Mouse (Mus musculus): ENCODE data around the gene Slc17a5. TPM values are rescaled to one million over a fixed set of nuclear protein-coding genes. Genes with fewer than 3 reads are reported as not detected.

Slc17a5 gene
- polyA plus RNA-seq, 1 experiment from 2014 or later = 12.2 TPM

DNA sequence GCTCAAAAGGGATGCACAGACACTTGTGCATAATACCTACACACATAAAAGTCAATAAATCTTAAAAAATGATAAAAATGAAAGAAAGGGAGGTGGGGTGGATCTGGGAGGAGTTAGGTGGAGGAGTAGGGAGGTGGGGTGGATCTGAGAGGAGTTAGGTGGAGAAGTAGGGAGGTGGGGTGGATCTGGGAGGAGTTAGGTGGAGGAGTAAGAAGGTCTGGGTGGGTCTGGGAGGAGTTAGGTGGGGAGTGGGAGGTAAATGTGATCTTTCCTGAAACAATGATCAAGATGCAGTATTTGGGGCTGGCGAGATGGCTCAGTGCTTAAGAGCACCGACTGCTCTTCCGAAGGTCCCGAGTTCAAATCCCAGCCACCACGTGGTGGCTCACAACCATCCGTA, 82.6 kb downstream of the Slc17a5 start:
- Histone ChIP-seq H3K4me1 (ENCODE audit: insufficient read depth) (no peaks in the 10 kb centered on the region), H3K27ac (ENCODE audit: low read depth) (no peak overlapping the region), H3K27me3 (ENCODE audit: insufficient read depth, low read length) (no peaks in the 10 kb centered on the region), H3K4me3 (ENCODE audit: low read depth, low read length) (no peak overlapping the region), H3K36me3 (ENCODE audit: insufficient read depth) (no peaks in the 10 kb centered on the region), H3K9me3 (ENCODE audit: low read depth, low read length) (no peaks in the 10 kb centered on the region), H3K9ac (no peak overlapping the region), H3K4me2 (no peak overlapping the region)
- DNase-seq (no peak), ATAC-seq (ENCODE audit: insufficient read depth) (no peak)
- TF ChIP-seq CTCF (IDR thresholded peaks at IDR 0.05; ENCODE audit: low read depth) = no peak
- 86% methylated on average over 6 of the region's 6 CpGs for WGBS

DNA sequence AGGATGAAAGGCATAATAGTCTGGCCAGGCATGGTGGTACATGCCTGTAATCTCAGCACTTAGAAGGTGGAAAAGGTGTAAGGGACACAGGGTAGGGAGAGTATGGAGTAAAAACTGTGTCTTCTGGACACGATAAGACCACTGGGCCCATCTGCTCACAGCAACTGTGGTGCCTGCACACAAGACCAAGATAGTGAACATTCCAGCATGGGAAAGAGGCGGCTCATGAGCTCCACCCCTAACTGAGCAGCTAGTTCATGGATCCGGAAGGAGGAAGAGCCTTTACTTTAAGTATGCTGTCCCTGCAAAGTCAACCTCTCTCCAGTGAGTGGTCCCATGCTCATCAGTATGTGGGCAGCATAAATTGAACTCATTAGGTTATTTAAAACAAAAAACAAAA, 83.2 kb downstream of the Slc17a5 start:
- no peak overlapping the region for H3K9ac ChIP-seq
- H3K36me3 ChIP-seq (ENCODE audit: insufficient read depth) = no peaks in the 10 kb centered on the region
- H3K4me3 ChIP-seq (ENCODE audit: low read depth, low read length) = no peak overlapping the region
- DNase-seq = no peak
- no peak for ATAC-seq (ENCODE audit: insufficient read depth)
- H3K4me2 ChIP-seq = no peak overlapping the region
- H3K27ac ChIP-seq (ENCODE audit: low read depth) = no peak overlapping the region
- no peaks in the 10 kb centered on the region for H3K4me1 ChIP-seq (ENCODE audit: insufficient read depth)
- 62% methylated on average over 3 of the region's 3 CpGs for WGBS
- H3K27me3 ChIP-seq (ENCODE audit: insufficient read depth, low read length) = no peaks in the 10 kb centered on the region
- no peak for TF ChIP-seq CTCF (IDR thresholded peaks at IDR 0.05; ENCODE audit: low read depth)
- no peaks in the 10 kb centered on the region for H3K9me3 ChIP-seq (ENCODE audit: low read depth, low read length)

- DNase-seq = no peak
- Histone ChIP-seq H3K27me3 (ENCODE audit: insufficient read depth, low read length) (no peaks in the 10 kb centered on the region), H3K4me1 (ENCODE audit: insufficient read depth) (no peaks in the 10 kb centered on the region), H3K9me3 (ENCODE audit: low read depth, low read length) (no peaks in the 10 kb centered on the region), H3K27ac (ENCODE audit: low read depth) (no peak overlapping the region), H3K9ac (no peak overlapping the region), H3K36me3 (ENCODE audit: insufficient read depth) (no peaks in the 10 kb centered on the region), H3K4me3 (ENCODE audit: low read depth, low read length) (no peak overlapping the region), H3K4me2 (no peak overlapping the region)
- ATAC-seq (ENCODE audit: insufficient read depth) = no peak
- no peak for TF ChIP-seq CTCF (IDR thresholded peaks at IDR 0.05; ENCODE audit: low read depth)
- 78% methylated on average over 4 of the region's 4 CpGs for WGBS
Measured at GRCm38 (mm10) chr9:78504133-78504532, 83.7 kb downstream of the Slc17a5 start.

DNA sequence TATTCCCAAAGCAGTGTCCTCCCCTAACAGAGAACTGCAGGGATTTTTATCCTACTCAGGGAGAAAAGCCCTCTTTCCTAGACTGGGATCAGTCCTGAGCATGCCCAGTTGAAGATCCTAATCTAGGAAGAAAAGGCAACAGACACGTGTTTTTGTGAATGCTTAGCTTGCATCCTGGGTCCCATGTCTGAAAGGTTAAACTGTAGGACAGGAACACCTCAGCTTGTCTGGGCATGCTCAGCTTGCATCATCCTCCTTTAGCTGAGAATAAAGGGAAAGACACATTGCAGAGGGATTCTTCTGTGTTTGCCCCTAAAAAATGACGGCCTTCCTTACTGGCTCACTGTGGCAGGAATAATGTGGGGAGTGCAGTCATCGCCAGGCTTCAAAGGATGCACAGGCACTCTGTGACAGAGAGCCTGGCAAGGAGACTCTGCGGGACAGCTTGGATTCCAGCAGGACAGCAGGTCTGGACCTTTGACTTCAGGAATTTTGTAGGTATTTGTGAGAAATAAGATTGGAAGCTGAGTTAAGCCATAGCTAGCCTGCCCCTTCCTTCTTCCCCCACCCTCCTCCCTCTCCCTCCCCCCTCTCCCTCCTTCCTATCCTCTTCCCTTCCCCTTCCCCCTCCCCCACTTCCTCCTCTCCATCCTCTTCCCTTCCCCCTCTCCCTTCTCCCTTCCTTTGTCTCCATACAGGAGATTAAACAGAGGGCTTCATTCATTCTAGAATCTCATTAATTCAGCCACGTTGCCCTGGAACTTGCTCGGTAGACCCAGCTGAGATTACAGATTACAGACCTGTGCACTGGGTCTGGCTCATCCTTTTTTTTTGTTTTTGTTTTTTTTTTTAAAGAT, 84.4 kb downstream of the Slc17a5 start:
- Histone ChIP-seq H3K4me1 (ENCODE audit: insufficient read depth) (no peaks in the 10 kb centered on the region), H3K9ac (no peak overlapping the region), H3K36me3 (ENCODE audit: insufficient read depth) (no peaks in the 10 kb centered on the region), H3K27me3 (ENCODE audit: insufficient read depth, low read length) (no peaks in the 10 kb centered on the region), H3K27ac (ENCODE audit: low read depth) (no peak overlapping the region; the same call in 1 of the 2 replicates), H3K4me3 (ENCODE audit: low read depth, low read length) (no peak overlapping the region), H3K9me3 (ENCODE audit: low read depth, low read length) (no peaks in the 10 kb centered on the region), H3K4me2 (no peak overlapping the region)
- WGBS = 14% methylated on average over 6 of the region's 6 CpGs
- TF ChIP-seq CTCF (IDR thresholded peaks at IDR 0.05; ENCODE audit: low read depth) = no peak
- DNase-seq (no peak), ATAC-seq (ENCODE audit: insufficient read depth) (no peak)

DNA sequence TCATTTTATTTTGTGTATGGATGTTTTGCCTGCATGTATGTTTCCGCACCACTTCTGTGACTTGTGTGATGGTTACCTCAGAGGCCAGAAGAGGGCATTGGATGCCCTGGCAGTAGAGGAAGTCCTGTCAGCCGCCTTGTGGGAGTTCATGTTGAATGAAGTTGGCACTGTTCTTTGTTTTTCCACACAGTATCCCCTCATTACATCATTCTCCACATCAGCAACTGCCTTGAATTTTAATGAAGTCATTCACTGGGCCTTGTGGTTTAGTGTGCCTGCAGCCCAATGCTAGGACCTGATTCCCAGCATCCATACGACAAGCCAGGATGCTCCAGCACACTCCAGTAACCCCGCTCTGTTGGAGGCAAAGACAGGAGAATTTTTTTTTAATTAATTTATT, 86.6 kb downstream of the Slc17a5 start:
- no peaks in the 10 kb centered on the region for H3K4me1 ChIP-seq (ENCODE audit: insufficient read depth)
- H3K9ac ChIP-seq = no peak overlapping the region
- no peaks in the 10 kb centered on the region for H3K9me3 ChIP-seq (ENCODE audit: low read depth, low read length)
- DNase-seq (no peak), ATAC-seq (ENCODE audit: insufficient read depth) (no peak)
- no peak overlapping the region for H3K4me3 ChIP-seq (ENCODE audit: low read depth, low read length)
- no peak overlapping the region for H3K27ac ChIP-seq (ENCODE audit: low read depth)
- WGBS = 87% methylated on average over 4 of the region's 4 CpGs
- H3K36me3 ChIP-seq (ENCODE audit: insufficient read depth) = no peaks in the 10 kb centered on the region
- TF ChIP-seq CTCF (IDR thresholded peaks at IDR 0.05; ENCODE audit: low read depth) = no peak
- no peaks in the 10 kb centered on the region for H3K27me3 ChIP-seq (ENCODE audit: insufficient read depth, low read length)
- H3K4me2 ChIP-seq = no peak overlapping the region

GRCm38 (mm10) chr9:78500386-78500785, 87.5 kb downstream of the Slc17a5 start:
- H3K9ac ChIP-seq = no peak overlapping the region
- no peak overlapping the region for H3K4me3 ChIP-seq (ENCODE audit: low read depth, low read length)
- H3K4me1 ChIP-seq (ENCODE audit: insufficient read depth) = no peaks in the 10 kb centered on the region
- no peak for TF ChIP-seq CTCF (IDR thresholded peaks at IDR 0.05; ENCODE audit: low read depth)
- no peak for DNase-seq
- H3K27ac ChIP-seq (ENCODE audit: low read depth) = no peak overlapping the region
- no peaks in the 10 kb centered on the region for H3K9me3 ChIP-seq (ENCODE audit: low read depth, low read length)
- no peak for ATAC-seq (ENCODE audit: insufficient read depth)
- H3K36me3 ChIP-seq (ENCODE audit: insufficient read depth) = no peaks in the 10 kb centered on the region
- H3K27me3 ChIP-seq (ENCODE audit: insufficient read depth, low read length) = no peaks in the 10 kb centered on the region
- WGBS = 30% methylated on average over 3 of the region's 3 CpGs
- H3K4me2 ChIP-seq = no peak overlapping the region

DNA sequence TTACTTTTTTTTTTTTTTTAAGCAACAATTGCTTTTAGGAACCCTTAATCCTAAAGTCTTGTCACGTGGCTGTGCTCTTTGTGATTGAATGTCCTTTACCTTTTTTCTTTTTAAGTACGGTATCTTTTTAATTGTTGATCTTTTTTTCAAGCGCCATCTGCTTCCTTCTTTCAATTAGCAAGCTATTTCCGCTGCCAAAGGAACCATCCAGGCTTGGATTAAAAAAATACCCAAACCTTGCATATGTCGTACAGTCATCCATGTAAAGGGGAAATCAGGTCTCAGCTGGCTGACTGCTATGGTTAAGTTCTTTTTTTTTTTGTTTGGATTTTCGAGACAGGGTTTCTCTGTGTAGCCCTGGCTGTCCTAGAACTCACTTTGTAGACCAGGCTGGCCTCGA, 94.7 kb downstream of the Slc17a5 start:
- 82% methylated on average over 7 of the region's 7 CpGs for WGBS
- DNase-seq = no peak
- no peaks in the 10 kb centered on the region for H3K27me3 ChIP-seq (ENCODE audit: insufficient read depth, low read length)
- H3K9me3 ChIP-seq (ENCODE audit: low read depth, low read length) = no peaks in the 10 kb centered on the region
- TF ChIP-seq CTCF (IDR thresholded peaks at IDR 0.05; ENCODE audit: low read depth) = no peak
- H3K4me1 ChIP-seq (ENCODE audit: insufficient read depth) = no peaks in the 10 kb centered on the region
- H3K9ac ChIP-seq = no peak overlapping the region
- no peak overlapping the region for H3K4me3 ChIP-seq (ENCODE audit: low read depth, low read length)
- no peak overlapping the region for H3K27ac ChIP-seq (ENCODE audit: low read depth)
- no peaks in the 10 kb centered on the region for H3K36me3 ChIP-seq (ENCODE audit: insufficient read depth)
- H3K4me2 ChIP-seq = no peak overlapping the region
- no peak for ATAC-seq (ENCODE audit: insufficient read depth)

Data from lung, embryonic 14.5 days (tissue).